ENCODE assay signal across 23 mouse cellular contexts in genomic region chr7:65047700-65048099, GRCm38 (mm10).
DNase-seq lines count a peak whose midpoint lies in the region; ATAC-seq and TF ChIP-seq lines count a peak whose summit lies in the region.
"Had no signal": no experiment of that assay in that cellular context is flagged by ENCODE, and none has a peak within 500 bp of the region (broad histone marks: within the 10 kb centered on the region; RNA-seq: fewer than 3 reads in every experiment).

No protein-coding gene starts in this region.

- no peak overlapping the region for H3K4me3 ChIP-seq in intestine, embryonic 15.5 days (replicated peaks)
- no peak overlapping the region for H3K4me3 ChIP-seq in intestine, postnatal 0 days (ENCODE audit: low read depth, low read length)
- no peak overlapping the region for H3K4me3 ChIP-seq in midbrain, embryonic 10.5 days
- no peak overlapping the region for H3K4me3 ChIP-seq in midbrain, embryonic 15.5 days
- H3K4me3 ChIP-seq: embryonic facial prominence, embryonic 10.5 days; embryonic facial prominence, embryonic 12.5 days; forebrain, embryonic 13.5 days; forebrain, embryonic 15.5 days had no signal

- TF ChIP-seq CTCF in intestine, postnatal 0 days (IDR thresholded peaks at IDR 0.05; ENCODE audit: low read depth): no peak

- ATAC-seq in intestine, embryonic 15.5 days: peak; percentile 15; the same call in 1 of the 2 replicates
- ATAC-seq in intestine, postnatal 0 days: no peak
- no peak for ATAC-seq in midbrain, embryonic 15.5 days (replicated peaks)
- ATAC-seq: activated CD4-positive, CD25-positive, alpha-beta regulatory T cell, adult 4 months; CD4-positive, CD25-positive, alpha-beta regulatory T cell, adult 4 months; forebrain, embryonic 15.5 days; Patski had no signal

- 55% methylated on average over 5 of the region's 5 CpGs for WGBS in intestine, embryonic 15.5 days
- 27% methylated on average over 5 of the region's 5 CpGs for WGBS in intestine, postnatal 0 days
- WGBS in midbrain, embryonic 10.5 days: 74% methylated on average over 5 of the region's 5 CpGs
- 78% methylated on average over 5 of the region's 5 CpGs for WGBS in midbrain, embryonic 15.5 days

- H3K27ac ChIP-seq in intestine, embryonic 15.5 days: no peak overlapping the region
- H3K27ac ChIP-seq in intestine, postnatal 0 days (ENCODE audit: low read depth, low read length): no peak overlapping the region
- 0 out of 2 replicates have a peak overlapping the region, but pooled peaks have one; percentile 10 for H3K27ac ChIP-seq in midbrain, embryonic 10.5 days (replicated peaks)
- no peak overlapping the region for H3K27ac ChIP-seq in midbrain, embryonic 15.5 days
- H3K27ac ChIP-seq: embryonic facial prominence, embryonic 10.5 days; embryonic facial prominence, embryonic 12.5 days; forebrain, embryonic 13.5 days; forebrain, embryonic 15.5 days had no signal

- no peaks in the 10 kb centered on the region for H3K27me3 ChIP-seq in intestine, embryonic 15.5 days (replicated peaks)
- H3K27me3 ChIP-seq in intestine, postnatal 0 days (replicated peaks; ENCODE audit: control insufficient read depth, insufficient read depth, low read length): no peaks in the 10 kb centered on the region
- no peaks in the 10 kb centered on the region for H3K27me3 ChIP-seq in midbrain, embryonic 10.5 days (ENCODE audit: low read depth, poor library complexity, severe bottlenecking)
- no peaks in the 10 kb centered on the region for H3K27me3 ChIP-seq in midbrain, embryonic 15.5 days (replicated peaks)
- H3K27me3 ChIP-seq: embryonic facial prominence, embryonic 12.5 days; forebrain, embryonic 13.5 days; forebrain, embryonic 15.5 days; Patski had no signal

- H3K4me2 ChIP-seq in intestine, embryonic 15.5 days (replicated peaks): no peak overlapping the region
- no peak overlapping the region for H3K4me2 ChIP-seq in intestine, postnatal 0 days (replicated peaks; ENCODE audit: low read depth)
- no peak overlapping the region for H3K4me2 ChIP-seq in midbrain, embryonic 15.5 days
- H3K4me2 ChIP-seq: embryonic facial prominence, embryonic 12.5 days; forebrain, embryonic 13.5 days; forebrain, embryonic 15.5 days had no signal

- DNase-seq in heart, adult 11 months: peak; percentile 52
- DNase-seq in heart, adult 18-20 months: no peak
- DNase-seq in midbrain, embryonic 10.5 days (ENCODE audit: low spot score): no peak
- DNase-seq: adrenal gland, adult 8-10 months; adrenal gland, postnatal 14 days; adrenal gland, postnatal 36 days; B cell, adult 2 months; cerebellum, adult 11-12 months; cerebellum, adult 2 months; cerebellum, adult 9-10 months; cerebellum, postnatal 10 days; cerebellum, postnatal 25 days had no signal

- no peaks in the 10 kb centered on the region for H3K36me3 ChIP-seq in intestine, embryonic 15.5 days
- H3K36me3 ChIP-seq in intestine, postnatal 0 days (ENCODE audit: control insufficient read depth, insufficient read depth): no peaks in the 10 kb centered on the region
- no peaks in the 10 kb centered on the region for H3K36me3 ChIP-seq in midbrain, embryonic 10.5 days
- no peaks in the 10 kb centered on the region for H3K36me3 ChIP-seq in midbrain, embryonic 15.5 days (replicated peaks)
- H3K36me3 ChIP-seq: embryonic facial prominence, embryonic 10.5 days; embryonic facial prominence, embryonic 12.5 days; forebrain, embryonic 15.5 days; G1E had no signal

- H3K4me1 ChIP-seq in intestine, embryonic 15.5 days (replicated peaks): peaks cover 3% of the 10 kb centered on the region; the same call in 1 of the 2 replicates
- H3K4me1 ChIP-seq in intestine, postnatal 0 days (replicated peaks; ENCODE audit: control insufficient read depth, insufficient read depth, low read length): no peaks in the 10 kb centered on the region
- H3K4me1 ChIP-seq in midbrain, embryonic 10.5 days: peaks cover 17% of the 10 kb centered on the region
- H3K4me1 ChIP-seq in midbrain, embryonic 15.5 days: peaks cover 22% of the 10 kb centered on the region; the same call in 1 of the 2 replicates
- H3K4me1 ChIP-seq: embryonic facial prominence, embryonic 12.5 days had no signal

- no peaks in the 10 kb centered on the region for H3K9me3 ChIP-seq in intestine, embryonic 15.5 days
- no peaks in the 10 kb centered on the region for H3K9me3 ChIP-seq in intestine, postnatal 0 days (ENCODE audit: control insufficient read depth)
- H3K9me3 ChIP-seq in midbrain, embryonic 10.5 days (replicated peaks): no peaks in the 10 kb centered on the region
- no peaks in the 10 kb centered on the region for H3K9me3 ChIP-seq in midbrain, embryonic 15.5 days
- H3K9me3 ChIP-seq: embryonic facial prominence, embryonic 10.5 days; embryonic facial prominence, embryonic 12.5 days; forebrain, embryonic 13.5 days; forebrain, embryonic 15.5 days had no signal

- no peak overlapping the region for H3K9ac ChIP-seq in intestine, embryonic 15.5 days
- no peak overlapping the region for H3K9ac ChIP-seq in intestine, postnatal 0 days (ENCODE audit: low read depth, low read length)
- no peak overlapping the region for H3K9ac ChIP-seq in midbrain, embryonic 15.5 days
- H3K9ac ChIP-seq: embryonic facial prominence, embryonic 12.5 days; forebrain, embryonic 13.5 days; forebrain, embryonic 15.5 days had no signal
